Comparison of ENCODE assay signal across 8 mouse cellular contexts in genomic region chr2:93035631-93036030, GRCm38 (mm10). TPM values are rescaled to one million over a fixed set of nuclear protein-coding genes. Genes with fewer than 3 reads are reported as not detected.
A peak's percentile ranks its signal among the peaks of the same experiment; 100 is the strongest.
DNase-seq lines count a peak whose midpoint lies in the region; ATAC-seq and TF ChIP-seq lines count a peak whose summit lies in the region.

No protein-coding gene starts in this region.

- no peaks in the 10 kb centered on the region for H3K9me3 ChIP-seq in limb, embryonic 12.5 days
- no peaks in the 10 kb centered on the region for H3K9me3 ChIP-seq in stomach, postnatal 0 days (ENCODE audit: control insufficient read depth, low read length)

- TF ChIP-seq EP300 in stomach, postnatal 0 days (optimal IDR thresholded peaks at IDR 0.05) = peak; percentile 71

- 16% methylated on average over 7 of the region's 7 CpGs for WGBS in limb, embryonic 12.5 days
- WGBS in stomach, postnatal 0 days = 12% methylated on average over 7 of the region's 7 CpGs

- no peak for TF ChIP-seq CTCF in stomach, postnatal 0 days (IDR thresholded peaks at IDR 0.05; ENCODE audit: low read depth)

- peak; percentile 43; the same call in 1 of the 2 replicates for ATAC-seq in limb, embryonic 12.5 days (ENCODE audit: insufficient number of reproducible peaks, insufficient read depth, low FRiP score, low TSS enrichment, low read depth)
- ATAC-seq in stomach, postnatal 0 days (ENCODE audit: low FRiP score, low TSS enrichment) = peak; percentile 92

- peak overlapping the region; percentile 42; the same call in 1 of the 2 replicates for H3K9ac ChIP-seq in limb, embryonic 12.5 days (replicated peaks)
- H3K9ac ChIP-seq in stomach, postnatal 0 days (ENCODE audit: low read length) = peak overlapping the region; percentile 51

- no peaks in the 10 kb centered on the region for H3K27me3 ChIP-seq in limb, embryonic 12.5 days
- H3K27me3 ChIP-seq in stomach, postnatal 0 days (ENCODE audit: control insufficient read depth, insufficient read depth, low read length) = no peaks in the 10 kb centered on the region

- peak; percentile 34 for DNase-seq in adrenal gland, adult 2 months
- no peak for DNase-seq in adrenal gland, postnatal 36 days
- DNase-seq in thymus, postnatal 4 days = peak; percentile 39
- DNase-seq in thymus, postnatal 0 days (ENCODE audit: low spot score) = no peak
- peak; percentile 88 for DNase-seq in stomach, postnatal 0 days (ENCODE audit: low spot score)
- DNase-seq in spleen, postnatal 36 days (ENCODE audit: low spot score in 2 of 2) = no peak
- no peak for DNase-seq in gastrocnemius, postnatal 14 days

- H3K4me2 ChIP-seq in limb, embryonic 12.5 days = peak overlapping the region; percentile 26
- no peak overlapping the region for H3K4me2 ChIP-seq in stomach, postnatal 0 days (replicated peaks; ENCODE audit: low read depth)

- H3K27ac ChIP-seq in limb, embryonic 12.5 days = peak overlapping the region; percentile 78
- H3K27ac ChIP-seq in stomach, postnatal 0 days (replicated peaks) = peak overlapping the region; percentile 90

- intact Hi-C loops in gastrocnemius, postnatal 14 days (cut with DNase I; ENCODE audit: low total_unique reads) = no loop called here

- peaks cover 50% of the 10 kb centered on the region for H3K4me1 ChIP-seq in limb, embryonic 12.5 days (replicated peaks)
- peaks cover 31% of the 10 kb centered on the region for H3K4me1 ChIP-seq in stomach, postnatal 0 days (replicated peaks; ENCODE audit: control insufficient read depth, insufficient read depth)

- H3K36me3 ChIP-seq in limb, embryonic 12.5 days = peaks cover 7% of the 10 kb centered on the region; the same call in 1 of the 2 replicates
- H3K36me3 ChIP-seq in stomach, postnatal 0 days (ENCODE audit: control insufficient read depth, insufficient read depth, low read length) = no peaks in the 10 kb centered on the region

- H3K4me3 ChIP-seq in limb, embryonic 12.5 days (replicated peaks) = no peak overlapping the region
- H3K4me3 ChIP-seq in stomach, postnatal 0 days (ENCODE audit: low read depth, low read length) = no peak overlapping the region

RNA-seq across cellular contexts. Expression of gene Prdm11, which starts 10.3 kb away (rescaled TPM):
- total RNA-seq in adrenal gland, adult 2 months (2021) = 10 to 100 TPM; 36.4 to 52.4 TPM
- 38.3 and 39.8 TPM in 2 replicates for polyA plus RNA-seq in adrenal gland, adult 2 months (2012; rRNA removed)
- total RNA-seq in adrenal gland, postnatal 36 days (2021) = 10 to 100 TPM; 43.5 to 58.3 TPM
- polyA plus RNA-seq in thymus, postnatal 0 days (2015; fragmentation: Nextera tagmentation; extraction: Ambion mirVana) = 4.4 and 6.5 TPM in 2 replicates
- polyA plus RNA-seq in limb, embryonic 12.5 days (2016; fragmentation: Nextera tagmentation; extraction: Ambion mirVana) = 6.1 and 7.2 TPM in 2 replicates
- 5.8 and 6.2 TPM in 2 replicates for polyA plus RNA-seq in stomach, postnatal 0 days (2015; fragmentation: Nextera tagmentation; extraction: Ambion mirVana)
- 1 to 10 TPM; 1.6 to 1.9 TPM for total RNA-seq in gastrocnemius, postnatal 14 days (2021)

Comparison
In these comparisons a context has a peak if more than half of its experiments do, and no peak if none do; other contexts are left out.
1. DNase-seq: peak in adrenal gland, adult 2 months (single experiment), thymus, postnatal 4 days (single experiment) and stomach, postnatal 0 days (single experiment); none in adrenal gland, postnatal 36 days (0 of 2), thymus, postnatal 0 days (single experiment), spleen, postnatal 36 days (0 of 2) and gastrocnemius, postnatal 14 days (single experiment).